ENCODE assay signal across 28 mouse cellular contexts in the genomic region with DNA sequence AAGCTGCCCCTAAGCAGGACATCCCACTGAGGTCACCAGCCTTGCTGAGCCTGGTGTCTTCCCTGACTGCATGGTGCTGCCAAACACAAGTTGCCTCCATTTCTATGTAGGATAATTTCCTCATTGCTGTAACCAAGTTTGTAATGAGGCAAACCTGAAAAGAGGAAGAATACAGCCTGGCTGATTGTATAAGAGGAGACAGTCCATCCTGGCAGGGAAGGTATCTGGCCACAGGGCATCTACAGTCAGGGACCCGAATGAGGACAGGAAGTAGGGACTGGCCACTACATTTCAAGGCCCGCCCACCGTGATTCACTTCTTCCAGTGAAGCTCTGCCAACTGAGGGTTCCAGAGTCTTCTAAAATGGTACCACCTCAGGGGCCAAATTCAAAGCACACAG.
"Had no signal": no experiment of that assay in that cellular context is flagged by ENCODE, and none has a peak within 500 bp of the region (broad histone marks: within the 10 kb centered on the region; RNA-seq: fewer than 3 reads in every experiment).

No protein-coding gene starts in this region.

- H3K36me3 ChIP-seq: heart, embryonic 13.5 days; heart, embryonic 15.5 days; intestine, embryonic 15.5 days; kidney, embryonic 15.5 days; limb, embryonic 10.5 days; limb, embryonic 12.5 days; liver, embryonic 13.5 days had no signal

- H3K9ac ChIP-seq: heart, embryonic 13.5 days; heart, embryonic 15.5 days; hindbrain, embryonic 14.5 days; intestine, embryonic 15.5 days; kidney, embryonic 15.5 days; limb, embryonic 12.5 days; liver, embryonic 13.5 days had no signal

- ATAC-seq: hindbrain, embryonic 16.5 days; inflammation-experienced regulatory T-cells, adult 6 months; intestine, embryonic 15.5 days; intestine, postnatal 0 days had no signal

- H3K27ac ChIP-seq: gastrocnemius, adult 2 months; heart, adult 2 months; heart, embryonic 13.5 days; heart, embryonic 15.5 days; hindbrain, embryonic 14.5 days; intestine, embryonic 15.5 days; kidney, embryonic 15.5 days; kidney, postnatal 0 days; layer of hippocampus, adult 2 months; left cerebral cortex, adult 2 months; limb, embryonic 10.5 days; limb, embryonic 12.5 days; liver, embryonic 13.5 days had no signal

- H3K4me1 ChIP-seq: intestine, embryonic 15.5 days; kidney, embryonic 15.5 days; limb, embryonic 10.5 days; limb, embryonic 12.5 days; liver, embryonic 13.5 days had no signal

- H3K9me3 ChIP-seq: intestine, embryonic 15.5 days had no signal

- H3K27me3 ChIP-seq: heart, embryonic 13.5 days; heart, embryonic 15.5 days; intestine, embryonic 15.5 days; kidney, embryonic 15.5 days; limb, embryonic 12.5 days; liver, embryonic 13.5 days had no signal

- DNase-seq: gastrocnemius, adult 2 months; gastrocnemius, postnatal 10 days; gastrocnemius, postnatal 25 days; heart, adult 11 months; heart, adult 2 months; heart, postnatal 14 days; heart, postnatal 36 days; kidney, adult 2 months; kidney, adult 9 months; kidney, postnatal 14 days; kidney, postnatal 36 days; liver; liver, embryonic 13.5 days had no signal

- H3K4me2 ChIP-seq: heart, embryonic 11.5 days; heart, embryonic 13.5 days; heart, embryonic 15.5 days; hindbrain, embryonic 14.5 days; intestine, embryonic 15.5 days; kidney, embryonic 15.5 days; limb, embryonic 12.5 days; liver, embryonic 11.5 days; liver, embryonic 13.5 days had no signal

- H3K4me3 ChIP-seq: gastrocnemius, adult 2 months; heart, adult 2 months; heart, embryonic 13.5 days; heart, embryonic 15.5 days; intestine, embryonic 15.5 days; kidney, embryonic 15.5 days; layer of hippocampus, adult 2 months; left cerebral cortex, adult 2 months; limb, embryonic 10.5 days; limb, embryonic 12.5 days; liver, embryonic 13.5 days had no signal
